Mouse (Mus musculus) R1 (cell line): ENCODE measurements around the gene Ubl4b.

Experiments
- DNase-seq: peaks from one replicate; pipeline ENCODE4 v3.0.0-alpha.2; 2018; ENCODE audit warnings: low read depth, low spot score

The Ubl4b gene

DNA sequence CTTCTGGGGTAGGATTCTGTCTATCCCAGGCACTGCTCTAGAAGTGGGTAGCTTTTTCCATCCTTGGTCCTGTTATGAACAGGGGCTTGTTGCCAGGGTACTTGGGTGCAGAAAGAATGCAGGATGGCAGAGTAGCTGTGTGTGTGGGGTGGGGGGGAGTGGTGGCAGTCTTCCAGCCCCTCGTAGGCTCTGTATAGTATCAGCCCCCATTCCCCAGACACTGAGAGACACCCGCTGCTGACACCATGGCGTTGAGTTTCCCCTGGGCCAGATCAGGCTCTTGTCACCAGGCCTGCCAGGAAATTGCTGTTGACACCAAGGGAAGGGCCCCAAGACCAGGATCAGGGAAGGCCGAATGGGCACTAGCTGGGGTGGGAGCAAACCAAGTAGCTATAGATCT, 13.8 kb upstream of the Ubl4b start:
- DNase-seq: no peak

- DNase-seq: no peak
Measured at GRCm38 (mm10) chr3:107567766-107568165, 12.9 kb upstream of the Ubl4b start.

DNA sequence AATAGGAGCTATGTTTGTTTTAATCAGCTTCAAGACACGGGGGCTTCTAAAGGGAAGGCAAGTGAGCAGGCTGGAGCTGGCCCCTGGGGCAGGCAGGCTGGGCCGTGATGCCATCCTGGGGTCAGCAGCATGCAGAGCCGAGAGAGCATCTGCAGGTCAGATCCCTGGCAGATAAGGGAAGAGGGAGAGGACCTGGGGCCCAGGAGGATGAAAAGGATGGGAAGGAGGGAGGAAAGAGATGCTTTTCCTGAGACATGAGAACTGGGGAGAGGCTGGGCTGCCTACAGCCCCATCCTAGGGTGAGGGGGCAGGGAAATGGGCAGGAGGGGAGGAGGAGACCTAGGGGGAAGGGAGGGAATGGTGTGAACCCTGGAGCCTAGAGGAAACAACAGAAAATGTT, 10.5 kb upstream of the Ubl4b start:
- DNase-seq: no peak

DNA sequence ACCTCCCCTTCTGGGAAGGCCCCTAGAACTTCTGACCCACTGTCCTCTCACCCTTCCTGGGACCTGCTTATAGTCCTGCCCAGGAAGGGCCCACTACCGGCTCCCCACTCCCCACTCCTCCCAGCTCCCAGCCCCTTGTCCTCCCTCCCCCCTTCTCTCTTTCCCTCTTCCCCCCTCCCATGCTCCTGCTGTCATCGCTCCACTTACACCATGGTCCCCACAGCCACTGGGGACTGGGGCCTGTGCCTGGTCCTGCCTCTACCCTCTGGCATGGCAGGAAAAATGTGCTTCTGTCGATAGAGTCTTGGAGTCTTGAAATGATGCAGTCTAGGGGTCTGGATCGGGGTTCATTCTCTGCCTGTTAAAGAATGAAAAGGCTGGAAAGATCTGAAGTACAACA, 9.0 kb upstream of the Ubl4b start:
- DNase-seq: no peak

- no peak for DNase-seq
Measured at GRCm38 (mm10) chr3:107562591-107562990, 7.7 kb upstream of the Ubl4b start.

- DNase-seq: no peak
Measured at GRCm38 (mm10) chr3:107562104-107562503, 7.2 kb upstream of the Ubl4b start.

GRCm38 (mm10) chr3:107559183-107559582, 4.3 kb upstream of the Ubl4b start:
- DNase-seq: peak; percentile 10

GRCm38 (mm10) chr3:107558740-107559139, 3.9 kb upstream of the Ubl4b start:
- no peak for DNase-seq

DNA sequence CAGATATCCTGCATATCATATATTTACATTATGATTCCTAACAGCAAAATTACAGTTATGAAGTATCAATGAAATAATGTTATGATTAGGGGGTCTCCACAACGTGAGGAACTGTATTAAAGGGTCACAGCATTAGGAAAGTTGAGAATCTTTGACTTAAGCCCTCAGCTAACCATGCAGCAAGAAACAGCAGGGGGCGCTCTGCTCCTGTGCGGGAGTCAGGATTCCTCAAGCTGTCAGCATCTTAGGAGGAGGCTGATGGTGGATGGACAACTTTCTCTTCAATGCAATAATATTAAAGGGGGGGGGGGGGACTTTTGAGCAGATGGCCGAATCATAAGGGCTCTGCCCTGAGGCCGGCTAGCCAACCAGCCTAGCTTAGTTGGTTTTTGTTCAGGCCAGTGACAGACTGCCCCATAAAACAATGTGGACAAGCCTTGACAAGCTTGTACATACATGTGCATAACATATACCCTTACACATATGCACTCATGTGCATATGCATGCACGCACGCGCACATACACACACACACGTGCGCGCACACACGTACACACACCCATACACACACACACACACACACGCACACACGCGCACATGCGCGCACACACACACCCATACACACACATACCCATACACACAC, 4.3 kb downstream of the Ubl4b start:
- peak; percentile 71 for DNase-seq

DNA sequence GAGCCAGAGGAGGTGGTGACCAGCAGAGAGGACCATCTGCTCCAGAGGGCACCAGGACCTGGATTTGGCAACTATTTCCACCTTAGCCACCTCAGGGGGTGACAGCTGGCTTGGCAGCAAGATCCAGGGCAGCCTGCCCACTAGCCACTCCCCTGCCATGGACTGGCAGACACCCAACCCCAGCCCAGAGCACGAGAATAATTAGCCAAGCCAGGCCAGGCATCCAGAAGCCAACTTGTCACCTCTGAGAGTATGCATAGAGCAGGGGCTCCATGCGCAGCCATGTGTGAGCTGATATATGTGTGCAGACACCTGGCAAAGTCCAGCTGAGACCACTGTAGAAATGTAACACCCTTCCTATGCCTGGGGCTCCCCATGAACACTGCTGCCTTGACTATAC, 7.9 kb downstream of the Ubl4b start:
- DNase-seq: no peak

GRCm38 (mm10) chr3:107545716-107546412, 9.0 kb downstream of the Ubl4b start:
- DNase-seq: no peak

DNA sequence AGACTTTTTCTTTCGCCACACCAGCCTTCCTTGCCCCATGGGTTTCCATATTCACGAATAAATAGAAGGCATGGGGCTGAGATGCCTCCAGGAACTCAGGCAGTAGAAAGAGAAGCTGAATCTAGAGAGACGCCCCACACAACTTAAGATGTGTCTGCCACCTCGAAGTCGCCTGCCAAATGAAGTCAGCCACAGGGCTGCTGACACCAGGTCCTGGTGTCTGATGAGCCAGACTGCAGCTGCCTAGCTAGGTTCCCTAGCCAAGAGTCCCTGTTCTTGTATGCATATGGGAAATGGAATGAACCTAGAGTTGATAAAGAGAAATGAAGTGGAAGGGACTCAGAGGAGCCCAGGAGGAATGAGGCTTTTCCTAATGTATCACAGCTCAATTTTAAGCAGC, 9.6 kb downstream of the Ubl4b start:
- no peak for DNase-seq

- no peak for DNase-seq
Measured at GRCm38 (mm10) chr3:107543158-107544080, 11.5 kb downstream of the Ubl4b start.

DNA sequence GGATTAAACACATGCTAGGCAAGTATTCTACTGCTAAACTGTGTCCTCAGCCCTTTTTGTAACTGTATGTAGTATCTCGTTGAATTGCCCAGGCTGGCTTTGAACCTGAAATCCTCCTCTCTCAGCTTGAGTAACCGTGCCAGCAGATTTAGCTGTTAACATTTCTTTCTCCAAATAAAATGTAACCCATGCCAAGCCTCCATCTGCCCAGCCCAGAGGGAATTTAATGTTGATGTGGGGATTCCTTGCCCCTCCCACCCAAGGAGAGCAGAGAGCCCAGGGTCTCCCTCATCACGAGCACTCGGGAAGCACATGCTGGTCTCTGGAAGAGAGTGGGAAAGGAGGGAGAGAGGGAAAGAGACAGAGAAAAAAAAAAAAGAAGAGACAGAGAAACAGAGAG, 12.3 kb downstream of the Ubl4b start:
- DNase-seq: no peak

DNA sequence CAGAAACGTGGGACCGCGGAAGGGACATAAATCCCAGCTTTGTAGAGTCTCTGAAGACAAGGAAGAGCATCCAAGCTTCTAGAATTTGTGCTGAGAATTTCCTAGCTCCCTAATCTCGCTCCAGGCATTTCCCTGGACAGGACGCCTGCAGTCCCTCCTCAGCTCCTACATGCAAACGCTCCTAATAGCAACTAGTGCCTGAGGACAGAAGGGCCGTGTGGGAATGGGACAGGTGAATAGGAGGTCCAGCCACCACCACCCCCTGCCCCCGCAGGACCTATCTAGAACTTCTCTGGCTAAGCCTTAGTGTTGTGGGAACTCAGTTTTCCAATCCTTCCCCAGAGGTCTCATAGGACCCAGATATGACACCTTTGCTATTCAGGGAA, 17.4 kb downstream of the Ubl4b start:
- no peak for DNase-seq

GRCm38 (mm10) chr3:107536810-107537503, 17.9 kb downstream of the Ubl4b start:
- DNase-seq: no peak

GRCm38 (mm10) chr3:107534951-107535350, 19.9 kb downstream of the Ubl4b start:
- DNase-seq: no peak

DNA sequence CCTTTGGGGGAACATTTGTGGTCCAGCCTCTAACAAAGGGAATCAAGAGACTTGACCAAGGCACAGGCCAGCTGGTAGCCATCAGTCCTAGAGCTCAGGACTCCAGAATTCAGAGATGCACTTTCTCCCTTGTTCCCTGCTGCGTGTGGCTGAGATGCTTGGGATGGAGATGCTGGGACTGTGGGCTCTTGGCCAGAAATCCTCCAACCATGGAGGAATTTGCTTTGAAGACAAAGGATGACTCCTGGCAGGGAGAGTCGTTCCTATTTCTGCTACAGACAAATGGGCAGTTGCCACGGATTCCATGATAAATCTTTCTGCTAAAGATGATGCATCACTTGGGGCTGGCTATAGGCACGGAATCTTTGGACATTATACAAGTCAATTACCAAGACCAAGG, 21.3 kb downstream of the Ubl4b start:
- no peak for DNase-seq

DNA sequence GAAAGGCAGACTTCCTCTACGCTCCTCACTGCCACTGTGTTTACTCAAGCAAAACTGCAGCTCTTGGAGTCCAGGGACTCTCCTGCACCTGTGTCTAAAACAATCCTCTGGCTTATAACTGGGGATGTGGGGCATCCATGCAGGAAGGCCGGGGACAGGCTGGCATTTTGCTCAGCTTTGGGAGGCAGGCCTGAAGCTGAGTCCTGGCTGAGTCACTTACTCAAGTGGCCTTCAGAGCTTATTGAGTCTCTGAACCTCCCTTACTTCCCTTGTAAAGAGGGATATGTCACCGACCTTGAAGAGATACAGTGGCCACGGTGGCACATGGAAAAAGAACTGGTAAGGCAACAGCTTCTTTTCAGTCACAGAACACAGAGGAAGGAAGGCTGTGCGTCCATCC, 24.3 kb downstream of the Ubl4b start:
- no peak for DNase-seq

DNA sequence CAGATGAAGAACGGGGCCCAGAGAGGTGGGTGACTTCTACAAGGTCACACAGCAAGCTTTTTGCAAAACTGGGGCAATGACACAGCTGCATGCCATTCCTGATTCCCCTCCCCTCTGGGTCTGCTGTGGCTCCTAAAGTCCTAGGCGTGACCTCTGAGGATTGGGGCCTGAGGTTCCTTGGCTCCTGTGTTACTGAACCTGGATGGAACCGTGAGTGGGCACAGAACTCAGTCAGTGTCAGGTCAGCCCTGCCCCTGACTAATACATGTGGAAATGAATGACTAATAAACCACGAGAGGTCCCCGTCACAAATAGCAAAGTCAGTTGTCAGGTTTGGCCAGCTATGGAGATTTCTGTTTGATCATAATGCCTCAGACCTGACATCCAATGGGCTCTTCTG, 25.7 kb downstream of the Ubl4b start:
- no peak for DNase-seq

DNA sequence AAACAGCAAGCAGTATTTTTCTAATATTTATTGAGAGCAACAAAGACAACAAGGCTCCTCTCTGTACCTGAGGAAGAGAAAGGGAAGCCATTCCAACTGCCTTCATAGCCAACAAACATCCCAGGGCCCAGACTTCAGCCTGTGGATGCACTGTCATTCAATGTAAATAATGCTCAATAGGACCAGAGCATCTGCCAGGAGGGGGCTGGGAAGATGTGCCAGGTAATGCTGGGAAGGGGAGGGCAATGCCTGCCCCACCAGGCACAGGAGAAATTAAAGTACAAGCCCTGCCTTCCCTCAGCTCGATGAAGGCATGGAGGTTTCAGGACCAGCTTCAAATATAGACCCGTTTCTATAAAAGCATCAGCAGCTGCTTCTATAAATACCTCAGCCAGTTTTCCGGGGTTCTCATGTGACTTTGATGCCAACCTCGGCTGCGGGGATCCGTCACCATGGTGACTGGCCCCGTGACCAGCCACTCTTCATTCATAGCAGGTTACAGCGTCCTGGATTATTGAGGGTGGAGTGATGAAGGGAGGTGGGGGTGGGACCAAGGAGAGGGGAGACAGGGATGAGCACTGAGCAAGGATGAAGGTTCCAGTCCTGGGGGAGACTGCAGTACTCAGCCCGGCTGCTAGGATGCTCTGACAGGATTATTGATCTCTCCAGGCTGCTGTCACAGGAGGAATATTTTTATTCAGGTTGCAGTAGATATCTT, 26.3 kb downstream of the Ubl4b start:
- no peak for DNase-seq
